Mouse (Mus musculus) lung, adult 18-20 months (tissue): ENCODE results near the gene Cnnm2.
A peak's percentile ranks its signal among the peaks of the same experiment; 100 is the strongest.

Source experiments
- DNase-seq, 2 experiments: peaks; one replicate each; pipeline ENCODE4 v3.0.0; 2022; ENCODE audit warnings: mixed read lengths in 2 of 2

Cnnm2 gene

GRCm38 (mm10) chr19:46887811-46888527 is 126.6 kb downstream of the Cnnm2 start:
- no peak for DNase-seq

- DNase-seq = no peak
Measured at GRCm38 (mm10) chr19:46889666-46890065, 128.3 kb downstream of the Cnnm2 start.

- no peak for DNase-seq
Measured at GRCm38 (mm10) chr19:46890657-46891056, 129.3 kb downstream of the Cnnm2 start.

- DNase-seq = no peak
Measured at GRCm38 (mm10) chr19:46892856-46893255, 131.5 kb downstream of the Cnnm2 start.

- no peak for DNase-seq
Measured at GRCm38 (mm10) chr19:46893484-46893883, 132.1 kb downstream of the Cnnm2 start.

- DNase-seq = no peak
Measured at GRCm38 (mm10) chr19:46897135-46897534, 135.7 kb downstream of the Cnnm2 start.

- DNase-seq = no peak
Measured at GRCm38 (mm10) chr19:46898222-46898621, 136.8 kb downstream of the Cnnm2 start.

- peak; percentile 46 to 65 for DNase-seq
Measured at GRCm38 (mm10) chr19:46899306-46899705, 137.9 kb downstream of the Cnnm2 start.

- DNase-seq = no peak
Measured at GRCm38 (mm10) chr19:46899871-46900270, 138.5 kb downstream of the Cnnm2 start.

GRCm38 (mm10) chr19:46900786-46901185 is 139.4 kb downstream of the Cnnm2 start:
- no peak for DNase-seq

GRCm38 (mm10) chr19:46901323-46901722 is 139.9 kb downstream of the Cnnm2 start:
- peak; percentile 69 to 75 for DNase-seq

- no peak for DNase-seq
Measured at GRCm38 (mm10) chr19:46903379-46903778, 142.0 kb downstream of the Cnnm2 start.

GRCm38 (mm10) chr19:46904907-46905306 is 143.5 kb downstream of the Cnnm2 start:
- no peak for DNase-seq

- DNase-seq = no peak
Measured at GRCm38 (mm10) chr19:46905383-46905782, 144.0 kb downstream of the Cnnm2 start.

- DNase-seq = no peak
Measured at GRCm38 (mm10) chr19:46905971-46906370, 144.6 kb downstream of the Cnnm2 start.

GRCm38 (mm10) chr19:46908207-46908606 is 146.8 kb downstream of the Cnnm2 start:
- DNase-seq = no peak

- no peak for DNase-seq
Measured at GRCm38 (mm10) chr19:46908977-46909376, 147.6 kb downstream of the Cnnm2 start.

- DNase-seq = no peak
Measured at GRCm38 (mm10) chr19:46911492-46911891, 150.1 kb downstream of the Cnnm2 start.

GRCm38 (mm10) chr19:46913626-46914025 is 152.2 kb downstream of the Cnnm2 start:
- no peak for DNase-seq

GRCm38 (mm10) chr19:46915406-46916080 is 154.1 kb downstream of the Cnnm2 start:
- no peak for DNase-seq

- no peak for DNase-seq
Measured at GRCm38 (mm10) chr19:46920571-46920970, 159.2 kb downstream of the Cnnm2 start.

- DNase-seq = no peak
Measured at GRCm38 (mm10) chr19:46926357-46926756, 165.0 kb downstream of the Cnnm2 start.

- no peak for DNase-seq
Measured at GRCm38 (mm10) chr19:46926951-46927350, 165.6 kb downstream of the Cnnm2 start.

GRCm38 (mm10) chr19:46928136-46928535 is 166.7 kb downstream of the Cnnm2 start:
- no peak for DNase-seq
